Mouse (Mus musculus) gastrocnemius, adult 8-10 months (tissue): Measurements from ENCODE around the gene Plin3. TPM values are rescaled to one million over a fixed set of nuclear protein-coding genes. Genes with fewer than 3 reads are reported as not detected.

Experiments used
- DNase-seq, 2 experiments: peaks; one replicate each; pipeline ENCODE4 v3.0.0; 2022; ENCODE audit warnings: low spot score in 2 of 2
- total RNA-seq, 4 experiments: library from RNA; stranded (reverse); gene quantifications; 2 replicates each; pipeline ENCODE4 v1.2.4; 2022

Plin3 gene
- total RNA-seq: 10 to 100 TPM; 22.9 to 44.8 (median 28.7) TPM

GRCm38 (mm10) chr17:56292531-56293222, at the start of gene Plin3:
Plin3 (minus strand) TSS chr17:56292873.
- peak; percentile 57 to 69 for DNase-seq

GRCm38 (mm10) chr17:56340717-56341116, 48.0 kb upstream of the Plin3 start:
- peak in 1 of 2 experiments; percentile 26 for DNase-seq

GRCm38 (mm10) chr17:56338909-56339308, 46.2 kb upstream of the Plin3 start:
- no peak for DNase-seq

GRCm38 (mm10) chr17:56337791-56338190, 45.1 kb upstream of the Plin3 start:
- no peak for DNase-seq

- DNase-seq: peak; percentile 53 to 56
Observed at GRCm38 (mm10) chr17:56337190-56337589, 44.5 kb upstream of the Plin3 start.

- DNase-seq: no peak
Observed at GRCm38 (mm10) chr17:56332987-56333386, 40.3 kb upstream of the Plin3 start.

- DNase-seq: peak; percentile 34 to 42
Observed at GRCm38 (mm10) chr17:56331256-56331655, 38.6 kb upstream of the Plin3 start.

GRCm38 (mm10) chr17:56330345-56330744, 37.7 kb upstream of the Plin3 start:
- DNase-seq: no peak

- no peak for DNase-seq
Observed at GRCm38 (mm10) chr17:56329267-56329666, 36.6 kb upstream of the Plin3 start.

- no peak for DNase-seq
Observed at GRCm38 (mm10) chr17:56326153-56327147, 33.8 kb upstream of the Plin3 start.

GRCm38 (mm10) chr17:56325450-56326152, 32.9 kb upstream of the Plin3 start, which contains the start of gene Kdm4b:
Kdm4b (plus strand) TSS chr17:56326062.
- peak; percentile 99 for DNase-seq

- no peak for DNase-seq
Observed at GRCm38 (mm10) chr17:56324419-56324818, 31.7 kb upstream of the Plin3 start.

- DNase-seq: no peak
Observed at GRCm38 (mm10) chr17:56309191-56309945, 16.7 kb upstream of the Plin3 start.

- DNase-seq: no peak
Observed at GRCm38 (mm10) chr17:56308088-56308487, 15.4 kb upstream of the Plin3 start.

- DNase-seq: no peak
Observed at GRCm38 (mm10) chr17:56305826-56306225, 13.2 kb upstream of the Plin3 start.

- no peak for DNase-seq
Observed at GRCm38 (mm10) chr17:56305156-56305555, 12.5 kb upstream of the Plin3 start.

GRCm38 (mm10) chr17:56304718-56305117, 12.0 kb upstream of the Plin3 start:
- DNase-seq: no peak

GRCm38 (mm10) chr17:56303847-56304586, 11.3 kb upstream of the Plin3 start:
- peak; percentile 88 to 89 for DNase-seq

GRCm38 (mm10) chr17:56303160-56303846, 10.6 kb upstream of the Plin3 start, which contains the start of gene Uhrf1:
Uhrf1 (plus strand) TSS chr17:56303321.
- DNase-seq: peak in 1 of 2 experiments; percentile 20
